Mouse (Mus musculus) bone marrow, adult 2 months (tissue): ENCODE results near the gene Hmgxb4.

Experiments used
- CTCF ChIP-seq: fragments of 200-500 bp; IDR thresholded peaks from 2 replicates; pipeline ENCODE4 v1.5.1; 2011; ENCODE audit warnings: low read length, control low read depth; ENCODE audit not compliant: control insufficient read depth, insufficient read depth
- POLR2A ChIP-seq: fragments of 200-500 bp; IDR thresholded peaks from 2 replicates; pipeline ENCODE4 v1.6.1; 2011; ENCODE audit warnings: low read depth, mild to moderate bottlenecking, control low read depth, low read length, borderline replicate concordance; ENCODE audit not compliant: control insufficient read depth

DNA sequence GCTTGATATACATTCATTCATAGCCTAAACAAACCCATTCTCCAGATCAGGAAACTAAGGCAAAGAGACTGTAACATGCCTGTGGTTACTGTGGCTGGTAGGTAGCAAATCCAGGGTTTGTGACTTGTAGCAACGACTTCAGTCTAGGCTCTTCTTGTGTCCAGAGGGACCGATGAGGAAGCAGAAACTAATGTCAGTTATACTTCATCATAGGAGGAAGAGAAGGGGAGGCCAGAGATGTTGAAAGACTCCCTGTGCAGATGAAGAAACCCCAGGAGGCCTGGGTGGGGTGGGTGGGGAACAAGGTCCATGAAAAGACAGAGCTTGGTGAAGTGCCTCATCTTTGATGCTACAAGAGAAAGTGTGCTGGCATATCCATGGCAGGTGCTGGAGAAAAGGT lies 62.5 kb downstream of the Hmgxb4 start:
- TF ChIP-seq CTCF (no peak), POLR2A (no peak)
